Mouse (Mus musculus) gastrocnemius, adult 8-10 months (tissue): ENCODE measurements around the gene Cic. TPM values are rescaled to one million over a fixed set of nuclear protein-coding genes. Genes with fewer than 3 reads are reported as not detected.
"Not testable (repeated sequence)": the region's sequence is repeated elsewhere in the genome, so short reads cannot be mapped to it uniquely, and the experiment has no call there.

ENCODE experiments used
- DNase-seq, 2 experiments: peaks; one replicate each; pipeline ENCODE4 v3.0.0; 2022; ENCODE audit warnings: low spot score in 2 of 2
- total RNA-seq, 4 experiments: library from RNA; stranded (reverse); gene quantifications; 2 replicates each; pipeline ENCODE4 v1.2.4; 2022

Gene Cic
- total RNA-seq, 4 experiments from 2014 or later: 26.4 to 38.7 (median 30.1) TPM

DNA sequence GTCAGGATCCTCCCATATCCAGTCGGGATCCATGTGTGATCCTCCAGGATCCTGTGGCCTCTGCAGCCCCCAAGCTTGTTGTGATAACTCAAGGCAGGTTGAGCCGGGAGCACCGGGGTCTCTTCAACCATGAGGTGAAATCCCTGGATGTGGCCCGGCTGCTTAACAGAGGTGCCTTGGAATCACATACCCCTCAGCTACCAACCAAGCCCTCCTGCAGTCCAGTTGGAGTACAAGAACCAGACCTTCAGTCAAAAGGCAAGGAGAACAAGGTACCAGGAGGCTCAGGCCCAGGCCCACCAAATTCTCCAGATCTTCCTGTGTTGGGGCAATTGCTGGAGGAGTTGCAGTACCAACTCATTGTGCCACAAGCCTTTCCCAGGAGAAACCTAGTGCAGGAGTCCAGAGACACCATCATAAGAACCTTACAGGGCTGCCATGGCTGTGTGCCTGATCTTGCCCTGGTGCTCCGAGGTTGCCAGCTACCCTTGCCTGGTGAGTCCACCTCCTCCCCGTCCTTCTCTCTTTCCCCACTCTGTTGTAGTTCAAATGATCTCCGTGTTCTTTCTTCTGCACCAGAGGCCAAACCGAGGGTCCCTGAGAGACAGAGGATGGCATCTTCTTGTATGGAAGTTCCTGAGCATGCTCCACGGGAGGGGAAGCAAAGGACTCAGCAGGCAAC is 35.6 kb downstream of the Cic start:
- no peak for DNase-seq

DNA sequence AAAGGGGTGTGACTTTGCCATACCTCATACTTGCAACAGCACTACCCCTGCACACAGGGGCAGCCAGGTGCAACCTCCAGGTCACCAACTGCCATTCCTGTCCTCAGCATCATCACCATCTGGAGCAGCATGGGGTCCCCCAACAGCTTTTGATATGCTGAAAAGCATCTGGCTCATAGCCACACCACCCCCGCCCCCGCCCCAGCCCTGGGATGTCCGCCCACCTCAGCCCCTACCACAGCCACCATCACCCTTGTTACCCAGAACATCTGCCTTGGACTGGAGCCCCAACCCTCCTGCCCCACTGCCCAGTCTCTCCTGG is 36.1 kb downstream of the Cic start:
- no peak for DNase-seq

DNA sequence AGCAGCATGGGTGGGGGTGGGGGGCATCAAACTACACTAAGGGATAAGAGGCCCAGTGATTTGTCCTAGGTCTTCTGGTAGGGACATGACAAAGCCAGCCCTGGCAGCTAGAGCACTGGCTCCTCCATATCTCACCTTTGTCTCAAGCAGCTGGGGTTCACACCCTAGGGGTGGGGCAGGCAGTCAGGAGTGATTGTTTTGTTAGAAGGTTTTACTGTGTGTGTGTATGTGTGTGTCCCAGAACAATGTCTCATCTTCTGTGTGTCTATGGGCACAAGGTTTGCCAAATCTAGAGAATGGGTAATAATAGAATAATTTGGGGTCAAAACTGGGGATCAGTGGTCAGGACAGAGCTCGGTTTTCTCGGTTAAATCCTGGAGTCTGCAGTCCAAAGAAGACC is 38.0 kb downstream of the Cic start:
- no peak for DNase-seq

DNA sequence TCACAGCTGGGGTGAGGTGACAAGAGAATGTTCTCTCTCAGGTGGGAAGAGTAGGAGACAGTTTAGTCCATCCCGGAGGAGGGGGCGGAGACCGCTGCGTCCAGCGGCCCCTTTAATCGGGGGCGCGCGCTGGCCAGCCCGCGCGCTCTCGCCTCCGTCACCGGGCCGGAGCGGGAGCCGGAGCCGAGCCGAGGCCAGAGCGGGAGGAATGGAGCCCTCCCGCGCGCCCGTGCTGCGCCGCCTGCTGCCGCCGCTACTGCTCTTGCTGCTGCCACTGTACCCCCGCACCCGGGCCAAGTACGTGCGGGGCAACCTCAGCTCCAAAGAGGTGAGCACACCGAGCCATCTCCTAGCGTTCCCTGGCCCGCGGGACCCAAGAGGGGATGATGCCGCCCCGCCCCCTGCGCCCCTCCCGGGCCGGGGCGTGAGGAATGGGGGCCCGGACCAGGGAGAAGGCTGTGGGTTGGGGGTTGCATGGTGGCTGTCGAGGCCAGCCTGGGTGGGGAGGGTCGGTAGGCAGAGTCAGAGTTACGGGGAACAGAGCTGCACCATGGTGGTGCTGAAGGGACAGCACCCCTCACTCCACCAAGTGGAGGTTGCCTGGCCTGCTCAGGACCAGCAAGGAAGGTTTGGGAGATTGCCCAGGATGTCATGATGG is 38.6 kb downstream of the Cic start, which contains the start of gene Tmem145:
Gene Tmem145 (plus strand): TSS at position 151 of the 658 bp plus-strand sequence.
- DNase-seq: no peak

DNA sequence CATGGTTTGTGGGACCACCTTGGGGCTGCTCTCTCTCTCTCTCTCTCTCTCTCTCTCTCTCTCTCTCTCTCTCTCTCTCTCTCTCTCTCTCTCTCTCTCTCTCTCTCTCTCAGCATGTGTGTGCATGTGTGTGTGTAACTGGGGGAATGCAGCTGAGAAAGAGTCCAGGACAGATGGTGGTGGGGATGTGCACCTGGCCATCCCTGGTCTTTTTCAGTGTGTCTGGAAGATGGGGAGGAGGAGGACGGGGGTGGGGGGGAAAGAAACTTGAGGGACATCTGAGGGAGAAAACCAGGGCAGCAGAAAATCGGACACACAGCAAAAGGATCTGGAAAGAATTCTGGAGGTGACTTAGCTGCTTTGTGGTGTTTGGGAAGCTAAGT is 39.1 kb downstream of the Cic start:
- no peak for DNase-seq

DNA sequence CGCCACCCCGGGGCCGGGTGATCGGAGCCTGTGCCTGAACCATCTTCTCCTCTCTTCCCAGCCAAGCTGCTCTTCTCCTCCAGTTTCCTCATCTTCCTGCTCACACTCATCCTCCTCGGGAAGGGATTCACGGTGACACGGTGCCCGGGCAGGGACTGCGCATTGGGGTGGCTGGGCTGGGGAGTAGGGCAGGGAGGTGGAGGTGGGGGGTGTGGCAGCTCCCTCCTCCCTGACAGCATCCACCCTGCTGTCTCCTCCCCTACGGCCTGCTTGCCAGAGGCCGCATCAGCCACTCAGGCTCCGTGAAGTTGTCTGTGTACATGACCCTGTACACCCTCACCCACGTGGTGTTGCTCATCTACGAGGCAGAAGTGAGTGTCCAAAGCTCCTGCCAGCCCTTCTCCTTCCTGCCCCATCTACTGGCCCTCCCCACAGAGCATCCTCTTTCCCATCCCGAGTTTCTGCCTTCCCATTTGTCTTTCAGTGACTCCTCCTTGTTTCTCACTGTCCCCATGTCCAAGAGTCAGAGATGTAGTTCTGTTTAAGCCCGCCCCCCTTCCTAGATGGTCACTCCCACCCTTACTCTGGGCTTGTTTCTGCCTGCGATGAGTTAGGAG is 41.3 kb downstream of the Cic start:
- no peak for DNase-seq

DNA sequence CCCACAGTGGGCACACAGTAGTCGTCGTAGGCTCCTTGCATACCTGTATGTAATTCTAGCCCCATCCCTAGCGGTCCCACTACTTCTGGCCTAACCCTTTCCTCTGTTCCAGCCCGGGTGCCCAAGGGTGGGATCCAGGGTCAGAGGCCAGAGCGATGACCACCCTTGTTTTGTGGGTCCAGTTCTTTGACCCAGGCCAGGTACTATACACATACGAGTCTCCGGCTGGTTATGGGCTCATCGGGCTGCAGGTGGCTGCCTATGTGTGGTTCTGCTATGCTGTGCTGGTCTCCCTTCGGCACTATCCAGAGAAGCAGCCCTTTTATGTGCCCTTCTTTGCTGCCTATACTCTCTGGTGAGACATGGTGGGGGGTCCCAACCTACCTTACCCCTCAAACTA is 41.9 kb downstream of the Cic start:
- no peak for DNase-seq

DNA sequence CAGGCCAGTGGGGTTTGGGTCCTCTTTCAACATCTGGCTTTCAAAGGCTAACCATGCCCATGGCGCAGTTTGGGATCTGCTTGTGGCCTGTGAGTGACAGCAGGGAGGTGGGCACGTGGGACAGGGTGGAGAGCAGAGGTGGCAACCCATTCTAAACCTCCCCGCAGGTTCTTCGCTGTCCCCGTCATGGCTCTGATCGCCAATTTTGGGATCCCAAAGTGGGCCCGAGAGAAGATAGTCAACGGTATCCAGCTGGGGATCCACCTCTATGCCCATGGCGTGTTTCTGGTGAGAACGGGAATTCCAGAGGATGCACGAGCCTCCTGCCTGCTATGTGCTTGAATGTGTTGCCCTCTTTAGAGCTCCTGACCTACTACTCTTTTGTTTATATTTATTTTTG is 43.7 kb downstream of the Cic start:
- no peak for DNase-seq

DNA sequence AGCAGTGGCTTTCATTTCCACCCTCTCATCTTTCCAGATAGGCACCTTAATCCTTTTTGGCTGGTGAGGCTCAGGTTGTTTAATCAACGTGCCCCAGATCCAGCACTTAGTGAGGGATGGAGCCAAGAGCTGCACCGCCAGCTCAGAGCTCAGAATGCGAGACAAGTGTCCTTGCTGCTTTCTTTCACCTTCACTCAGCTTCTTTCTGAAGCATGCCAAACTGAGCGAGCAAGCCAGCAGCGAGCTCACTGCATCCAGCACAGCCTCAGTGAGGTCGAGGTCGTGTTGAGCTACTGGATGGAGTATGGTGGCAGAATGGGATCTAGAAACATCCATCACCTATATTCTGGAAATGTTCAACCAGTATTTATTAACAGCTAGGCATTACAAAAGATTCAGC is 45.8 kb downstream of the Cic start:
- DNase-seq: no peak

DNA sequence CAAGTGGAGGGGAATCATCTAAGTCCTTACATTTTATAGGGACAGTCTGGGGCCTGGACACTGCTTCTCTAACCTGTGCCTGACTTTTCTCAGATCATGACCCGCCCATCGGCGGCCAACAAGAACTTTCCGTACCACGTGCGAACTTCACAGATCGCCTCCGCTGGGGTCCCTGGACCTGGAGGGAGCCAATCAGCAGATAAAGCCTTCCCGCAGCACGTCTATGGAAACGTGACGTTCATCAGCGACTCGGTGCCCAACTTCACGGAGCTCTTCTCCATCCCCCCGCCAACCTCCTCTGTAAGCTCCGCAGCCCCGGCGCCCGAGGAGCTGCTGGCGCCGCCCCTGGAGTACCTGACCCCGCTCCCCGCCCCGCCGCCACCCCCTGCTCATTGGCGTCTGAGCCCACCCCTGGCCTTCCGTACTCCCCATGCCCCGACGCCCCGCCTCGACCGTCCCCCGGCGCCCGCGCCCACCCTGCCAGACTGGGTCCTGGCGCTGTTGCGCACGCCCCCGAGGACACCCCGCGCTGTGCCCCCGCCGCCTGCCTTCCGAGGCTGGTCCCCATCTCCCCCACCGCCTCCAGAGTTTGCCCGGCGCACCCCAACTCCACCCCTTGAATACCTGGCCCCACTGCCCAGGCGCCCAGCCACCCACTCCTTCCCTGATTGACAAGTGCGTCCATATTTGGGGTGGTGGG is 47.3 kb downstream of the Cic start:
- DNase-seq: no peak

DNA sequence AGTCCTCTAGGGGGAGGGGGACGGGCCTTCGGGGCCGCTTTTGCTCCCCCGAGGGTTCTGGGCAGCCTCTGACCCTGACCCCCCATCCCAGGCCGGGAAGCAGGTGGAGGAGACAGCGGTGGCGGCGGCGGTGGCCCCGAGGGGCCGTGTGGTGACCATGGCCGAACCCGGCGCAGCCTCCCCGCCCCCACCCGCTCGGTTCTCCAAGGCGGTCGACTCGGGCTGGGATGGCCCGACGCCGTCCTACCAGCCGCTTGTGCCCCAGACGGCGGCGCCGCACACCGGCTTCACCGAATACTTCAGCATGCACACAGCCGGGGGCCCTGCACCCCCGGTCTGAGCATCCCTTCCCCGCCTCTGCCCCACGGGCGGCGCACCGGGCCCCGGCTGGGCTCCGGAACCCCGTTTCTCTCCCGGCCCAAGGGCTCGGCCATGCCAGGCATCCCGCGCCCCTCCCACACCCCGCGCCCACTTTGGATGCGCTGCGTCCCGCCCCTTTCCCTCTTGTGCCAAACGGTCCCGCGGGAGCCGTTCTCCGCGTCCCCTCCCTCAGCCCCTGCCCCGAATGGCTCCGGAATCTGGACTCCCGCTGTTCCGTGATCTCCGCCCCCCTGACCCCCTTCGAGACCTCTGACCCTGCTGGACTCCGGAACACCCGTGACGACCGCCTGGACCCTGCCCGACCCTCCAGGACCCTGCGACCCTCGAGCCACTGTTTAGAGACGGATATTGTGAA is 48.0 kb downstream of the Cic start:
- no peak for DNase-seq

DNA sequence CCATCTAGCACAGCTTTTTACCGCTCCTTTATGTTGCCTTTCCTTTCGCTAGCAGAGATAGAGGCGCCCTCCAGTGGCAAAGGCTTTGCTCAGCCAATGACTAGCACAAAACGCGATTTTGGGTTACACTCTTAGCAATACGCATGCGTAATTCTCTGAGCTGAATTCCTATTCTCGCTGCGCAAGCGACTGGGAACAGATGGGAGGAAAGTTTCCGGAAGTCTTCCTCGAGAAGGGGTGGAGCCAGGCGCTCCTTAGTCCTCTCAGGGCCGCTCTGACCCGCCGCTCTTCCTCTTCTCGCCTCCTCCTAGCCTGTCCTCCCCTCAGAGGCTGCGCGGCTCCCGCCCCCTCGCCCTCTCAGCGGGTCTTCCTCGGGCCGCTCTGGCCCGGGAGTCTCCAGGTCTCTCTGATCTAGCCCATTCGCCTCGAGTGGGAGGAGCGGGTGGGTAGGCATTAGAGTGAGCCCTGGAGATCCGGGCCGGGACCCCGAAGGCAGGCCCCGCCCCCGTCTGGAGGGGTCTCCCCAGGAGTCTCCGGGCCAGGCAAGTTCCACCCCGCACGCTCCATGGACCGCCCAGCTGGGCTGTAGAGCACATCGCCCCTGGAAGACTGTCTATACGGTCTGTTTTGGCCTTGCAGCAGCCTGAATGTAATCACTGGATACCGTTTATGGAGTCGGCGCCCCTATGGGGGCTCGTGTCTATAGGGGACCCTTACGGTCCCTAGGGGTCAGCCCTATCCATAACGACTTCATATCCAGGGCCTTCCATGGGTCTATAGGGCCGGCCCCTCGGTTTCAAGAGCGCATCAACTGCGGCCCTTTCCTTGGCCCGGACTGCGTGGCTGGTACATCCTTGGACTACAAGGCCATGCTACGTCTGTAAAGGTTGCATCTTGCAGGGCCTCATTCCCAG is 49.3 kb downstream of the Cic start, which contains the start of gene Megf8:
Gene Megf8 (plus strand): TSS at position 633 of the 914 bp plus-strand sequence.
- DNase-seq: peak; percentile 88 to 94

DNA sequence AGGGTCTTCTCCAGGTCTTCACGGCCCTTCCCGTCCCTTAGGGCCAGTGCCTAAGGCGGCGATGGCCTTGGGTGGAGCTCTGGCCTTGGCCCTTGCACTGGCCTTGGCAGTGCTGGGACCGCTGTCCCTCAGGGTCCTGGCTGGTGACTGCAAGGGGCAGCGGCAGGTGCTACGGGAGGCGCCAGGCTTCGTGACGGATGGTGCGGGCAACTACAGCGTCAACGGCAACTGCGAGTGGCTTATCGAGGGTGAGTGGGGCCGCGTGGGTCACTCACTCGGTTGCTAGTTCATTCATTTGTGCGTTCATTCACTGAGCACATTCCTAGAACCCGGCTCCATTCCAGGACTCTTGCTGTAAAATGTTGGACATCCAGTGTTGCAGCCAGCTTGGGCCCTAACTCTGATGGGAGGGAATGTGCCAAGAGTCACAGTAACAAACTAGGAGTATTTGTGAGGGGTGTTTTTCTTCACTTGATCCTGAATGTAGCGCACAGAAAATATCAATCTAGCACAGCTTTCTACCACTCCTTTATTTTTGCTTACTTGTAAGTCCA is 50.0 kb downstream of the Cic start:
- DNase-seq: no peak

DNA sequence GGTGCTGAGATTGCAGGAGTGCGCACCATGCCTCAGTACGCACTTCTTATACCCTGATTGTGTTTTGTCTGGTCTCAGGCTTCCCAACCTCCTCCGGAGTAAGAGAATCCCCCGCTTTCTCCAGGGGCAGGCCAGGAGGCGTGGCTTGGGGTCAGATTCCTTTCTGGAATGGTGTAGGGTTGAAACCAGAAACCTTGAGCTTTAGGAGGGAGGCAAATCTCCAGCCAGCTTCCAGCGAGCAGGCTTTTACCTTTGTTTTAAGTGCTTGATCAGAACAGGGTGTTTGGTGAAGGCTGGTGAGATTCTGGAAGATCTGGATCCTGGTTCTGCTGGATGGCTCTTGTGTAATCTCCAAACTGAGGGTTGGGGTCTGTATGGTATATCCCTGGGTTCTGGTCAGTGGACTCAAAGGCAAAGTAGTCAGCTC is 54.6 kb downstream of the Cic start:
- peak in 1 of 2 experiments; percentile 37 for DNase-seq

DNA sequence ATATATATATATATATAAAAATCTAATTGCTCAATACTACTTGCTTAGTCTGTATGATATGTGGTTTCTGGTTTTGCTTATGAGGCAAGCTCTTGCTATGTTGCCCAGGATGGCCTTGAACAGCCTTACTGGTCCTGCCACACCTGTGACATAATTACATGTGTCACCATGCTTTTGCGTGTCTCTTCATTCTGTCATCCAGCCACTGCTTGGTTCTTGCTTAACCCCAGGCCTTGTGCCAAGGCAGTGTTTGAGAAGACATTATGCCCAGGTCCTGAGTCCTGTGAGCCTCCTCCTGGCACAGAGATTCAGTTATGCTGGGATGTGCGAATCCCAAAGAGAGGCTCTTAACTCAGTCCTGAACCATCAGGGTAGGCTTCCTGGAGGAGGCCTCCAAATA is 55.7 kb downstream of the Cic start:
- no peak for DNase-seq

DNA sequence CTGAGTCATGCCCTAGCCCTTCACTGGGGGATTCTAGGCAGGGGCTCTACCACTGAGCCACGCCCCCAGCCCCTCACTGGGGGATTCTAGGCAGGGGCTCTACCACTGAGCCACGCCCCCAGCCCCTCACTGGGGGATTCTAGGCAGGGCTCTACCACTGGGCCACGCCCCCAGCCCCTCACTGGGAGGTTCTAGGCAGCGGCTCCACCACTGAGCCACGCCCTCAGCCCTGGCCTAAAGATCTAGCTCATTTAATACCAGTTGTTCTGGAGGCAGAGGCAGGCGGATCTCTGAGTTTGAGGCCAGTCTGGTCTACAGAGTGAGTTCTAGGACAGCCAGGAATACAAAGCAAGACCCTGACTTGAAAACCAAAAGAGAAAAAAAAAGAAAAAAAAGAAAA is 57.9 kb downstream of the Cic start:
- DNase-seq: not testable (repeated sequence)

DNA sequence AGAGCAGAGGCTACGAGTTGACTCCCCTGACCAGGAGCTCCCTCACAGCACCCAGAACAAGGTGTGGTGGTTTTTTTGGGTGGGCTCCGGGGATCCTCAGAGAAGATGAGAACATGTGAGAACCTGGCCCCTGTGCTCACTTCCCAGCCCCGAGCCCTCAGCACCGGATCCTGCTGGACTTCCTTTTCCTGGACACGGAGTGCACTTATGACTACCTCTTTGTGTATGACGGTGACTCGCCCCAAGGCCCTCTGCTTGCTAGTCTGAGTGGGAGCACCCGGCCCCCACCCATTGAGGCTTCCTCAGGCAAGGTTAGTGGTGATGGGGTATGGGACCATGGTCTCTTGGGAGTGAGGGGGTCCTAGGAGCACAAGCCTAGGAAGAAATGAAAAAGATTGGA is 58.7 kb downstream of the Cic start:
- DNase-seq: no peak

DNA sequence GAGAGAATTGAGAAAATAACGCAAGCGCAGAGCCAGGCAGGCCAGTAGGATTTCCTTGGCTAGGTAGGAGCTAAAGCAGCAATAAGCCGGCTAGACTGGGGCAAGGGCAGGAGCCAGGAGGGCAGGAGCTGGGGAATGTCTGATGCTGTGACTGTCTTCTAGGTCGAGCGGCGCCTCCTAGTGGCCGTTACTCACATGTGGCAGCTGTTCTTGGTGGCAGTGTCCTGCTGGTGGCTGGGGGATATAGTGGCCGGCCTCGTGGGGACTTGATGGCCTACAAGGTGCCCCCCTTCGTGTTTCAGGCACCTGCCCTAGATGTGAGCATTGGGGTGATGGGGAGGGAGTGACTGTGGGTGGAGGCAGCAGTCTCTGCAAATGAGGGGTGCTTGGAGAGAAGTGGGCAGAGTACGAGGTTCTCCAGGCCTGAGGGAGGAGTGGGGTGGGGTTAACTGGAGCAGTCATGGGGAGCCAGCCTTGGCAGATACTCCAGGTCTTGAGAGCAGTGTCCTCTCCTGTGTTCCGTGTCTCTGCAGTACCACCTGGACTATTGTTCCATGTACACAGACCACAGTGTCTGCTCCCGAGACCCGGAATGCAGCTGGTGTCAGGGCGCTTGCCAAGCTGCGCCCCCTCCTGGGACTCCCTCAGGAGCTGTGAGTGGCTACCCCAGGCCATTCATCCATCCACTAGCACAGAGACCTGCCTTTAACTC is 66.2 kb downstream of the Cic start:
- DNase-seq: peak; percentile 69 to 82

DNA sequence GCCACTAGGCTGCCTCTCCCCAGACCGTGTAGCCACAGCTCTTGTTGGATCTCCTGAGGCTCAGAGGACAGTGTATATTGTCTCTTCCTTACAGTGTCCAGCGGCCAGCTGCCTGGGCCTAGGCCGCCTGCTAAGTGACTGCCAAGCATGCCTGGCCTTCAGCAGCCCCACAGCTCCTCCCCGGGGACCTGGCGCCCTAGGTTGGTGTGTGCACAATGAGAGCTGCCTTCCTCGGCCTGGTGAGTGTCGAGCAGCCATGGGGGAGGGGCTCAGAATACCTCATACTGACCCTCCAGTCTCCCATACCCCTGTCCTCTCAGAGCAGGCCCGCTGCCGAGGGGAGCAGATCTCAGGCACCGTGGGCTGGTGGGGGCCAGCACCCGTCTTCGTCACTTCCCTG is 67.0 kb downstream of the Cic start:
- no peak for DNase-seq

DNA sequence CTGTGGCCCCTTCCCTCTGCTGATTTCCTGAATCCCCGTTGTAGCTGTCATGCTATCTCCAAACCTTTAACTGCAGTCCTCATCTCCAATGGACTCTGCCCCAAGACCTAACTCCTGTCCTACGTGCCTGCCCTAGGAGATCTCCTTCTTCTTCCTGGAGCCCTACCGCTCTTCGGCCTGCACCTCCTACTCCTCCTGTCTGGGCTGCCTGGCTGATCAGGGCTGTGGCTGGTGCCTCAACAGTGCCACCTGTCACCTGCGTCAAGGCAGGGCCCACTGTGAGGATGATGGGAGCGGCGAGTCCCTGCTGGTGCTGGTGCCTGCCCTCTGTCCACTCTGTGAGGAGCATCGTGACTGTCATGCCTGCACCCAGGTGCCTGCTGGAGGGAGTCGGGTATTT is 71.8 kb downstream of the Cic start:
- DNase-seq: no peak
